Mouse (Mus musculus): ENCODE measurements around the gene Otop3.
A peak's percentile ranks its signal among the peaks of the same experiment; 100 is the strongest.
"Not testable (repeated sequence)": the region's sequence is repeated elsewhere in the genome, so short reads cannot be mapped to it uniquely, and the experiment has no call there.

Gene Otop3

GRCm38 (mm10) chr11:115366706-115367394 is 32.3 kb downstream of the Otop3 start:
- DNase-seq (ENCODE audit: low spot score) = no peak

GRCm38 (mm10) chr11:115367395-115367944 is 32.9 kb downstream of the Otop3 start, which contains the start of gene Hid1:
Gene Hid1, minus strand, starts transcription at chr11:115367756.
- peak; percentile 83 for DNase-seq (ENCODE audit: low spot score)

- DNase-seq (ENCODE audit: low spot score) = no peak
Observed at GRCm38 (mm10) chr11:115370368-115370767, 35.8 kb downstream of the Otop3 start.

GRCm38 (mm10) chr11:115371354-115371753 is 36.8 kb downstream of the Otop3 start:
- no peak for DNase-seq (ENCODE audit: low spot score)

- no peak for DNase-seq (ENCODE audit: low spot score)
Observed at GRCm38 (mm10) chr11:115372015-115372414, 37.5 kb downstream of the Otop3 start.

- no peak for DNase-seq (ENCODE audit: low spot score)
Observed at GRCm38 (mm10) chr11:115372737-115373136, 38.2 kb downstream of the Otop3 start.

- no peak for DNase-seq (ENCODE audit: low spot score)
Observed at GRCm38 (mm10) chr11:115373805-115374694, 39.5 kb downstream of the Otop3 start.

- DNase-seq (ENCODE audit: low spot score) = no peak
Observed at GRCm38 (mm10) chr11:115374695-115375425, 40.3 kb downstream of the Otop3 start.

GRCm38 (mm10) chr11:115376722-115377121 is 42.2 kb downstream of the Otop3 start:
- no peak for DNase-seq (ENCODE audit: low spot score)

GRCm38 (mm10) chr11:115377254-115377653 is 42.7 kb downstream of the Otop3 start:
- no peak for DNase-seq (ENCODE audit: low spot score)

- no peak for DNase-seq (ENCODE audit: low spot score)
Observed at GRCm38 (mm10) chr11:115377854-115378253, 43.3 kb downstream of the Otop3 start.

GRCm38 (mm10) chr11:115381276-115381675 is 46.7 kb downstream of the Otop3 start:
- no peak for DNase-seq (ENCODE audit: low spot score)

GRCm38 (mm10) chr11:115381743-115382539 is 47.4 kb downstream of the Otop3 start, which contains the start of gene Cdr2l:
Gene Cdr2l, plus strand, starts transcription at chr11:115381916.
- DNase-seq (ENCODE audit: low spot score) = peak; percentile 42

- no peak for DNase-seq (ENCODE audit: low spot score)
Observed at GRCm38 (mm10) chr11:115382891-115383290, 48.4 kb downstream of the Otop3 start.

GRCm38 (mm10) chr11:115383701-115384474 is 49.4 kb downstream of the Otop3 start:
- no peak for DNase-seq (ENCODE audit: low spot score)

- DNase-seq (ENCODE audit: low spot score) = no peak
Observed at GRCm38 (mm10) chr11:115384587-115384986, 50.1 kb downstream of the Otop3 start.

- not testable (repeated sequence) for DNase-seq (ENCODE audit: low spot score)
Observed at GRCm38 (mm10) chr11:115386859-115387258, 52.3 kb downstream of the Otop3 start.

- DNase-seq (ENCODE audit: low spot score) = no peak
Observed at GRCm38 (mm10) chr11:115391358-115391757, 56.8 kb downstream of the Otop3 start.

GRCm38 (mm10) chr11:115393721-115394325 is 59.3 kb downstream of the Otop3 start:
- no peak for DNase-seq (ENCODE audit: low spot score)
